Mouse (Mus musculus): ENCODE measurements at regions not wholly inside any gene's neighbourhood (a gene's known extent, or its start where the extent isn't known, plus 50 kb on each side); places are given as distances from the start of the nearest gene placed in this dataset.

DNA sequence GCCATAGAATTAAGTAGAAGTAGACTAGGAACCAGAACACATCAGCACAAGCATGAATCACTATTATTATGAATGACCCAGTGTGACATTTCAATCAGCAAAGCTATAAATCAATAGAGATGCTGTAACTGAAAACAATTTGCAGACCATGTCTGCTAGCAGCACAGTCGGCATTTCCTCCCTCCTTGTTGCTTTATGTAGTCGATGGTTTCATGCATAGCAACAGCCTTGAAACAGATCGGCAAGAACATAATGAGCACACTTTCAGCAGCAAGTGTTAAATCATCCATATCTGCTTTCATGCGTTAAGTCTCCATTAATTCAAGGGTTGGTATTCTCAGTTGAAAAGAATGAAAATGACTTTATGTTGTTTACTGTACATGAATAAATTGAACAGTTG is 3669.2 kb downstream of the 9330182O14Rik start:
- DNase-seq: peak; percentile 22
